Mouse (Mus musculus): Measurements from ENCODE around the gene Clec2d.
A peak's percentile ranks its signal among the peaks of the same experiment; 100 is the strongest.
"Not testable (repeated sequence)": the region's sequence is repeated elsewhere in the genome, so short reads cannot be mapped to it uniquely, and the experiment has no call there.

Gene Clec2d

GRCm38 (mm10) chr6:129193431-129193830, 13.0 kb downstream of the Clec2d start:
- DNase-seq, result no peak

DNA sequence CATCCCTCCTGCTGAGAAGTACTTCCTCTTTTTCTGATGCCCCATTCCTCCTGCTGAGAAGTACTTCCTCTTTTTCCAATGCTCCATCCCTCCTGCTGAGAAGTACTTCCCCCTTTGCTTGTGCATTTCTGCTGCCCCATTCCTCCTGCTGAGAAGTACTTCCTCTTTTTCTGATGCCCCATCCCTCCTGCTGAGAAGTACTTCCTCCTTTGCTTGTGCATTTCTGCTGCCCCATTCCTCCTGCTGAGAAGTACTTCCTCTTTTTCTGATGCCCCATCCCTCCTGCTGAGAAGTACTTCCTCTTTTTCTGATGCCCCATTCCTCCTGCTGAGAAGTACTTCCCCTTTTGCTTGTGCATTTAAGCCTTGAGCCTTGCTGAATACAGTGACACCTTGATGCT, 19.7 kb downstream of the Clec2d start:
- DNase-seq, result not testable (repeated sequence)

GRCm38 (mm10) chr6:129202306-129202705, 21.9 kb downstream of the Clec2d start:
- no peak for DNase-seq

DNA sequence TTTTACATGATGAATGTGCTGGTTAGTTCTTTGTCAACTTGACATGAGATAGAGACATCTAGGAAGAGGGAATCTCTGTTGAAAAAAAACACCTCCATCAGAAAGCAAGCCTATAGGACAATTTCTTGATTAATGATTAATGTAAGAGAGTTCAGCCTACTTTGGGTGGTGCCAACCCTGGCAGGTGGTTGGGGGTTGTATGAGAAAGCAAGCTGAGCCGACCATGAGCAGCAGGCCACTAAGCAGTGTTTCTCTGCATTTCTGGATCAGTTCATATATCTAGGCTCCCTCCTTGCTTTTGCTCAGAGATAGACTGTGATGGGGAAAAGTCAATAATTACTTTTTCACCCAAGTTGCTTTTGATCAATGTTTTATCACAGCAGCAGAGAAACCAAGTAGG, 23.9 kb downstream of the Clec2d start:
- DNase-seq, result no peak

- no peak for DNase-seq
Observed at GRCm38 (mm10) chr6:129204838-129205237, 24.4 kb downstream of the Clec2d start.

GRCm38 (mm10) chr6:129208891-129209519, 28.6 kb downstream of the Clec2d start:
- DNase-seq, result peak; percentile 66

- peak; percentile 69 for DNase-seq
Observed at GRCm38 (mm10) chr6:129209785-129210446, 29.5 kb downstream of the Clec2d start.

- no peak for DNase-seq
Observed at GRCm38 (mm10) chr6:129210447-129210790, 30.0 kb downstream of the Clec2d start.

GRCm38 (mm10) chr6:129212421-129213195, 32.2 kb downstream of the Clec2d start:
- DNase-seq, result peak; percentile 96

GRCm38 (mm10) chr6:129213497-129213896, 33.1 kb downstream of the Clec2d start:
- DNase-seq, result peak; percentile 69

- no peak for DNase-seq
Observed at GRCm38 (mm10) chr6:129214263-129214662, 33.8 kb downstream of the Clec2d start.

- DNase-seq, result no peak
Observed at GRCm38 (mm10) chr6:129215053-129215452, 34.6 kb downstream of the Clec2d start.

DNA sequence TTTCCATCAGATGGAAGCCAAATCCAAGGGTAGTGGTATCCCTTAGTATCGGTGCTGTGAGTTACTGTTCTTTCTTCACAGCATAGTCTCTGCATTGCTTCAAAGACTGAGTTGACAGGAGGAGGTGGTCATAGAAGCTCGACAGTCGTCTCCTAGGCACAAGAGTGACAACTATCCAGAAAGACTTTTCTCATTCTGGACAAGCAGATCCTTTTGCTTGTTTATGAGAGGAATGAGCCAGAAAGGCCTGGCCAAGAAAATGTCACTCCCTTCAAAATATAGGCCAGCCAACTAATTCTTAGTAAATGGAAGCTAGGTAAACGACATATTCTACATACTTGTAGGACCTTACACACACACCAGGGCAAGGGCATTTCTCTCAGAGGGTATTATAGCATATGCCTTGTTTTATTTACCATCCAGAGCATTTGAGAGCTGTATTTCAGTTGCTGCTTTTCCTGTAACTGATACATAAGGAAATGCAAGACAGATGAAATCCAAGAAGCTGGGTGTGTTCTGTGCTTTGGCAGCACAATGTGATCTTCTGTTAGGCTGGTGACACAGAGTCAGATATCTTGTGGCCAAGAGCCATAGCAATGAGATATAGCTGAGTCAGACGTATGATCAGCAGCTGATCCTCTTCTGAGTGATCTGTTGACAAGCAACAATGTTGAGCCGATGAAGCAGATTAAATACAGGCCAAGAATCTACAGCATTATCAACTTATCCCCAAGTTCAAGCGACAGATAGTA, 35.6 kb downstream of the Clec2d start:
- peak; percentile 52 for DNase-seq

DNA sequence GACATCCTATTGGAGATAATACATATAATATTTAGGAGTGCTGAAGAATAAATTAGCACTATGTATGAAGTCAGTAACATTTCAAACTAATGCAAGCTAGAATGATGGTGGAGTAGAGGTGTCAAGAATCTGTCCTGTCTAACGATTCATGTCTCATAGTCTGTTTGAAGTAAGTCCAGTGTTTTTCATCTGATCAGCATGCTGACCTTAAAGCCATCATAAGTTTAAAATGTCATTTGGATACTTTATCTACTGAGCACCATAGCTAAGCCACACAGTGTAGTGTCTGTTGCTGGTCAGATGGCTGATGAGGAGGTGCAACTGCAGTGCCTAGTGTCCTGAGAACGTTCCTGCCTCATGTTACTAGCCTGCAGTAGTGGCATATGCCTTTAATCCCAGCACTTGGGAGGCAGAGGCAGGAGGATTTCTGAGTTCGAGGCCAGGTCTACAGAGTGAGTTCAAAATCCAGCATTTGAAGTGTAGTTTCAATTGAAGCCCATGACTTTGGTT, 36.4 kb downstream of the Clec2d start:
- no peak for DNase-seq

GRCm38 (mm10) chr6:129218191-129218696, 37.8 kb downstream of the Clec2d start:
- no peak for DNase-seq

DNA sequence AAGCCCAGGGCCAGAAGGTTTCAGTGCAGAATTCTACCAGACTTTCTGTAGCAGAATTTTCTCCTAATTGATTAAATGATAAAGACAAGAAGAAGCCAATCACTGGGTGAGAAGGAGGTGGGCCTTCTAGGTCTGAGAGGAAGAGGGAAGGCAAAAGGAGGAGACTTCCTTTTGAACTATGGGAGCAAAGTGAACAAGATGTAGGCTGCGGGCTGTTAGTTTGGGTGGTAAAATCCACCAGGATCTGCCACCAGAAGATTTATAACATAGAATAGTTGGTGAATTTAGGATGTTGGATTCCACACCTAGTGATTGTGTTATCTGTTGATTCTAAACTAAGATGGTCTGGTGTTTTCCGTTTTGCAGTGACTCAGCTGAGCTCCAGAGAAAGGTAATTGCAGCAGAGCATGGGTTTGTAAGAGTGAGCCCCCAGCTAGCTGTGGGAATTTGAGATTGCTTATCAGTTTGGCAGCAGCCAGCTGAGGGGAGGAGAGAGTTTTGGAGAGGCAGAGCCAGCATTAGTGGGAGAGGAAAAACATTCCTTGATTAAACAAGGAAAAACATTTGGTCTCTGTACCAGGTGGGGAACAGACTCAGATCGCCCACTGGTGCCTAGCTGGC, 39.6 kb downstream of the Clec2d start:
- DNase-seq, result no peak

DNA sequence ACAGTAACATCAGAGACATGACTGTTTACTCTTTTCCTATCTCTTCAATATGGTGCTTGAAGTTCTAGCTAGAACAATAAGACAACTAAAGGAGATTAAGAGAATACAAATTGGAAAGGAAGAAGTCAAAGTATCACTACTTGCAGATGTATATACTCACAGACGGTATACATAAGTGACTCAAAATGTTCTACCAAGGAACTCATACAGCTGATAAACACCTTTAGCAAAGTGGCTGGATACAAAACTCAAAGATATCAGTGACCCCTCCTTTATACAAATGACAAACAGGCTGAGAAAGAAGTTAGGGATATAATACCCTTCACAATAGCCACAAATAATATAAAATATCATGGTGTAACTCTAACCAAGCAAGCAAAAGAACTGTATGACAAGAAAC, 40.6 kb downstream of the Clec2d start:
- DNase-seq, result no peak

DNA sequence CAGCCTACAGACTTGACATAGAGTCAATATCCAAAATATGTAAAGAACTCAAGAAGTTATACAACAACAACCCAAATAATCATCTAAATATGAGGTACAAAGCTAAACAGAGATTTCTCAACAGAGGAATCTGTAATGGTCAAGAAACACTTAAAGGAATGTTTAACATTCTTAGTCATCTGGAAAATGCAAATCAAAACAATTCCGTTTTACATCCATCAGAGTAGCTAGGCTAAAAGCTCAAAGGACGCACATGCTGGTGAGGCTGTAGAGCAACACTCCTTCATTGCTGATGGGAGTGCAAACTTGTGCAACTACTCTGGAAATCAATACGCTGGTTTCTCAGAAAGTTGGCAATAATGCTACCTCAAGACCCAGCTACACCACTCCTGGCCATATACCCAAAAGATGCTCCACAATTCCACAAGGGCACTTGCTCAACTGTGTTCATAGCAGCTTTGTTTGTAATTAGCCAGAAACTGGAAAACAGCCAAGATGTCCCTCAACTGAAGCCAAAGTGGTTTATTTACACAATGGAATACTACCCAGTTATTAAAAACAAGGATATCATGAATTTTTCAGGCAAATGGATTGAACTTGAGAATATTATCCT, 41.9 kb downstream of the Clec2d start:
- peak; percentile 73 for DNase-seq

DNA sequence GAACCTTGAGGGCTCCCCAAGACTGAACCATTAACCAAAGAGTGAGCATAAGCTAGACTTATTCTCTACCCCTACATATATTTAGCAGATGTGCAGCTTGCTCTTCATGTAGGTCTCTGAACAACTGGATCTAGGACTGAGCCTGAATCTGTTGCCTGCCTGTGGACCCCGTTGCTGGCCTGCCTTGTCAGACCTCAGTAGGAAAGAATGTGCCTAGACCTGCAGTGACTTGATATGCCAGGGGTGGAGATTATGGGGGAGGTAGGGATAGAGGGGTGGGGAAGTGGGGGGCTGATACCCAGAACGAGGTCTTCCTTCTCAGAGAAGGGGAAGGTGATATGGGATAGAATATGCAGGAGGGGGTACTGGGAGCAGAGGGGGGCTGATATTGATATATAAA, 43.2 kb downstream of the Clec2d start:
- DNase-seq, result no peak

GRCm38 (mm10) chr6:129224090-129224489, 43.7 kb downstream of the Clec2d start:
- DNase-seq, result no peak

- no peak for DNase-seq
Observed at GRCm38 (mm10) chr6:129225078-129225477, 44.7 kb downstream of the Clec2d start.
